Mouse (Mus musculus) c-Kit-positive CD71-positive TER-119-positive erythroid progenitor cells, embryonic 14.5 days (primary cell): Measurements from ENCODE around the gene Gm28048.

Source experiments
- DNase-seq: peaks from one replicate; pipeline ENCODE4 v3.0.0-alpha.2; 2013; ENCODE audit warnings: low spot score

Gm28048 gene

GRCm38 (mm10) chr11:22793176-22793880, 188.6 kb downstream of the Gm28048 start:
- DNase-seq: peak; percentile 50

- DNase-seq: no peak
Observed at GRCm38 (mm10) chr11:22792149-22792548, 189.7 kb downstream of the Gm28048 start.

- no peak for DNase-seq
Observed at GRCm38 (mm10) chr11:22791726-22792125, 190.2 kb downstream of the Gm28048 start.

GRCm38 (mm10) chr11:22787833-22788232, 194.1 kb downstream of the Gm28048 start:
- no peak for DNase-seq
